In genomic region chr12:77131328-77131727, GRCm38 (mm10) we compare ENCODE assay signal across 12 mouse cellular contexts.
DNase-seq lines count a peak whose midpoint lies in the region; ATAC-seq and TF ChIP-seq lines count a peak whose summit lies in the region.
"Had no signal": no experiment of that assay in that cellular context is flagged by ENCODE, and none has a peak within 500 bp of the region (broad histone marks: within the 10 kb centered on the region; RNA-seq: fewer than 3 reads in every experiment).

No protein-coding gene starts in this region.

- no peaks in the 10 kb centered on the region for H3K9me3 ChIP-seq in kidney, embryonic 15.5 days (replicated peaks)
- H3K9me3 ChIP-seq in hindbrain, embryonic 14.5 days (ENCODE audit: control insufficient read depth, low read length), result 0 out of 2 replicates have a peak, but pooled peaks cover 3% of the 10 kb centered on the region
- H3K9me3 ChIP-seq: midbrain, embryonic 15.5 days had no signal

- peak; percentile 54 for DNase-seq in kidney, adult 11 months
- DNase-seq in cerebellum, adult 9-10 months, result peak; percentile 8
- peak; percentile 59 to 62 for DNase-seq in kidney, postnatal 36 days
- no peak for DNase-seq in hindbrain, embryonic 14.5 days (ENCODE audit: low spot score)
- no peak for DNase-seq in gastrocnemius, postnatal 14 days
- DNase-seq: gastrocnemius, adult 2 months; heart, postnatal 14 days had no signal

- WGBS in kidney, embryonic 15.5 days, result 53% methylated on average over 7 of the region's 7 CpGs
- 77% methylated on average over 7 of the region's 7 CpGs for WGBS in hindbrain, embryonic 14.5 days

- H3K79me2 ChIP-seq in C2C12 (ENCODE audit: control insufficient read depth, insufficient read depth), result no peaks in the 10 kb centered on the region

- H3K36me3 ChIP-seq in kidney, embryonic 15.5 days, result no peaks in the 10 kb centered on the region
- no peaks in the 10 kb centered on the region for H3K36me3 ChIP-seq in C2C12 (ENCODE audit: control insufficient read depth, insufficient read depth)
- no peaks in the 10 kb centered on the region for H3K36me3 ChIP-seq in hindbrain, embryonic 14.5 days (replicated peaks; ENCODE audit: control insufficient read depth, insufficient read depth)
- H3K36me3 ChIP-seq: midbrain, embryonic 15.5 days had no signal

- no peak for ATAC-seq in kidney, embryonic 15.5 days (replicated peaks; ENCODE audit: low FRiP score)
- ATAC-seq in hindbrain, embryonic 14.5 days (ENCODE audit: low FRiP score), result no peak
- no peak for ATAC-seq in erythroblast, adult 5-6 weeks (replicated peaks; ENCODE audit: low FRiP score, poor library complexity, severe bottlenecking)
- ATAC-seq: midbrain, embryonic 15.5 days had no signal

- intact Hi-C loops in gastrocnemius, postnatal 14 days (cut with DNase I; ENCODE audit: low total_unique reads), result no loop called here

- no peaks in the 10 kb centered on the region for H3K79me3 ChIP-seq in C2C12 (ENCODE audit: low read depth)

- H3K4me2 ChIP-seq in kidney, embryonic 15.5 days, result no peak overlapping the region
- H3K4me2 ChIP-seq in hindbrain, embryonic 14.5 days (replicated peaks), result no peak overlapping the region
- H3K4me2 ChIP-seq: midbrain, embryonic 15.5 days had no signal

- H3K4me1 ChIP-seq in kidney, embryonic 15.5 days, result peaks cover 4% of the 10 kb centered on the region; the same call in 1 of the 2 replicates
- no peaks in the 10 kb centered on the region for H3K4me1 ChIP-seq in hindbrain, embryonic 14.5 days (replicated peaks; ENCODE audit: control insufficient read depth, insufficient read depth, low read length)
- H3K4me1 ChIP-seq: midbrain, embryonic 15.5 days had no signal

- H3K4me3 ChIP-seq in kidney, embryonic 15.5 days (replicated peaks), result no peak overlapping the region
- H3K4me3 ChIP-seq in C2C12 (ENCODE audit: insufficient read depth, poor library complexity, severe bottlenecking), result no peak overlapping the region
- no peak overlapping the region for H3K4me3 ChIP-seq in hindbrain, embryonic 14.5 days (replicated peaks; ENCODE audit: low read length)
- H3K4me3 ChIP-seq: gastrocnemius, adult 2 months; midbrain, embryonic 15.5 days had no signal

- H3K27me3 ChIP-seq in kidney, embryonic 15.5 days, result no peaks in the 10 kb centered on the region
- H3K27me3 ChIP-seq in C2C12 (ENCODE audit: control insufficient read depth, insufficient read depth, insufficient read length), result no peaks in the 10 kb centered on the region
- no peaks in the 10 kb centered on the region for H3K27me3 ChIP-seq in hindbrain, embryonic 14.5 days (ENCODE audit: control insufficient read depth, insufficient read depth, low read length)
- H3K27me3 ChIP-seq: midbrain, embryonic 15.5 days had no signal

- TF ChIP-seq CTCF in C2C12 (IDR thresholded peaks at IDR 0.05; ENCODE audit: control insufficient read depth, insufficient read depth, insufficient read length), result no peak

- H3K9ac ChIP-seq in kidney, embryonic 15.5 days, result no peak overlapping the region
- H3K9ac ChIP-seq in hindbrain, embryonic 14.5 days, result no peak overlapping the region
- H3K9ac ChIP-seq: liver, embryonic 14.5 days; midbrain, embryonic 15.5 days had no signal

- H3K27ac ChIP-seq in kidney, embryonic 15.5 days, result no peak overlapping the region
- no peak overlapping the region for H3K27ac ChIP-seq in hindbrain, embryonic 14.5 days
- H3K27ac ChIP-seq: gastrocnemius, adult 2 months; liver, embryonic 14.5 days; midbrain, embryonic 15.5 days had no signal

- H3ac ChIP-seq in C2C12 (ENCODE audit: control insufficient read depth, insufficient read length, low read depth), result no peak overlapping the region

TF ChIP-seq in C2C12, 6 proteins besides CTCF, POLR2A, EP300 and RAD21:
- TF ChIP-seq FOSL1 (IDR thresholded peaks at IDR 0.05; ENCODE audit: insufficient read depth, low read length, poor library complexity, severe bottlenecking) (no peak), MYOD1 (IDR thresholded peaks at IDR 0.05; ENCODE audit: control insufficient read depth, insufficient read length, low read depth) (peak; percentile 45), MAX (IDR thresholded peaks at IDR 0.05) (no peak), USF1 (IDR thresholded peaks at IDR 0.05; ENCODE audit: low read depth) (no peak)

Comparison
In these comparisons a context has a peak if more than half of its experiments do, and no peak if none do; other contexts are left out.
1. DNase-seq: peak in kidney, adult 11 months (single experiment), cerebellum, adult 9-10 months (single experiment) and kidney, postnatal 36 days (2 of 2); none in hindbrain, embryonic 14.5 days (single experiment) and gastrocnemius, postnatal 14 days (single experiment).